Mouse (Mus musculus) kidney, postnatal 36 days (tissue): ENCODE data around the gene Trpv6.
A peak's percentile ranks its signal among the peaks of the same experiment; 100 is the strongest.

Experiments used
- DNase-seq, 2 experiments: peaks; one replicate each; pipeline ENCODE4 v3.0.0; 2021 to 2022; ENCODE audit warnings: mixed read lengths in 2 of 2

Trpv6 gene

DNA sequence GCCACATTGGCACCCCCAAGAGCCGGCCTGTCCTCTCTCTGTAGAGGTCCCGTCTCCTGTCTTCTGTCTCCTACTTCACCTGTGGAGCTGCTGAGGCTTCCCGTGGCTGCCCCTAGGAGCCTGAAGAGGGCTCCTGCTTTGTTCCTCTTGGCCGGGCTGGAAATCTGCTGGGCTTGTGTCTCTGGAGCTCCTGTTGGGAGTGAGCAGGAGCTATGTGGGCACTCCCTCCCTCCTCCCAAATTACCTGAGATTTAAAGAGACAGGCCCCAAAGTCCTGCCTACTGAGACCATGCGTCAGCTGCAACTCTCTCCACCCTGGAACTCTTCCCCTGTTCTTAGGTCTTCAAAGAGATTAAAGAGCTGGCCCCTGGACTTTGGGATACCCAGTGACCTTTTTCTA lies at the start of gene Trpv6:
Trpv6 (minus strand) TSS at position 228 of the 400 bp plus-strand sequence.
- DNase-seq = no peak

DNA sequence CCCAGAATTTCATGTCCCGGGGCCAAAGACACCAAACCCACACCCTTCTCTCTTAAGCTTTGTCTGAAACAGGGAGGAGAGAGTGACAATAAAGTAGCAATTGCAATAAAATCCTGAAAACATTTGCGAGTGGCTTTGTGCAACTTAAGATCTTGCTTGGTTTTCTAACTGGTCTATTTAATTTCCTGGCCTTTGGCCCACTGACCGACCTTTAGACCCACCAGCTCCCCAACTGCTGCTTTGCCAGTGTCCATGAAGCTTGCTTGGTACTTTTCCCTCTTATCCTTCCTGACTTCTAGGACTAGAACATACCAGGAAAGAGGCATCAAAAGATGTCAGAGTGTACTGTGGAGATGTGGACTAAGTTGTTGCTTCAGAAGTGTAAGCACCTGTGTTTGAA lies 49.4 kb upstream of the Trpv6 start:
- DNase-seq = peak; percentile 37 to 67

DNA sequence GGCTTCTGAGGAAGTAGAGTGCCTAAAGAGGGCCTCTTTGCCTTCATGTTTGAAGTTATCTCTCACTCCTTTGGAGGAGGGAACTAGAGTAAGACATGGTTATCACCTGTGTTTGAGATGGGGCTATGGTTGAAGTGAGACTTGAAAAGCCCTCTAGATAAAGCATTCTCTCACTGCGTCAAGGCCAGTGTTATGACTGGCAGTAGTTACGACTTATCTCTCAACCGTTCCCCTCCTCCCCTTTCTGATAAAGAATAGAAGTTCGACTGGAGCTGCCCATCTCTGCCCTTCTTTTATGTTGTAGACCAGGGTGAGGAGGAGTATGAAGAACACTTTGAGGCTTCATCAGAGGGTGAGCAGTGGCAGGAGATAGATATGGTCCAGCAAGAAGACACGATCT lies 48.7 kb upstream of the Trpv6 start:
- no peak for DNase-seq

DNA sequence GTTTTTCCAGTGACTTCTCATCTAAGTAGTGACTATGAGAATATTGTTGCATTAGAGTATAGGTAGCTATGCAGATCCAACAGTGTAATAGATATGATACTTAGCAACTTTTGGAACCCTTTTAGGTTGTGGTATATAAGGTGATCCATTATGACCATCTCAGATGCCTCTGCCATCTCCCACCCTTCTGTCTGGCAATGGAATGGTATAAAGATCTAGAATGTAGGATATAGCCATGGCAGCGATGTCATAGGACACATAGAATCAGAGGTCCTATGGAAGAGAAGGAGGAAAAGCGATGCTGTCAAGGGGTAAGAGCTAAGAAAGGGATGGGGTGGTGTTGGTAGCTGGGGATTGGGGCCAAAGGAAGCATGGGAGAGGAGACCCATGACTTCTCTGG lies 47.9 kb upstream of the Trpv6 start, which contains the start of gene Llcfc1:
Llcfc1 (plus strand) TSS at position 301 of the 400 bp plus-strand sequence.
- DNase-seq = no peak

DNA sequence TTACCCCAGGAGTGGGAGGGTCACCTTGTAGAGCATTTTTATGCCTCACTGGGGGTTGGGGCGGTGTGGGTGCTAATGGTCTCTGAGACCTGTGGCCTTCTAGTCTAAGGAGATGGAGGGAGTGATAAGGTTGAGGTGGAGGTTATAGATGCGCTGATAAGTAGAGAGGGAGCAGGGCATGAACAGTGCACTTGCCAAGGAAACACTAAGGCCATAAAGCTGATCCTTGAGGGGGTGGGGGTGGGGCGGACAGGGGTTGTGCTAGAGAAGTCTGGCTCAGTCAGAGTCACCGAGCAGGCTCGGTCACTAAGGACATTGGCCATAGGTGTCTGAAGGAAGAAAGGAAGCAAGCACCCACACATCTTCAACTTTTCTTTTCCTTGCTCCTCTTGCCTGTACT lies 45.5 kb upstream of the Trpv6 start:
- peak in 1 of 2 experiments; percentile 34 for DNase-seq

DNA sequence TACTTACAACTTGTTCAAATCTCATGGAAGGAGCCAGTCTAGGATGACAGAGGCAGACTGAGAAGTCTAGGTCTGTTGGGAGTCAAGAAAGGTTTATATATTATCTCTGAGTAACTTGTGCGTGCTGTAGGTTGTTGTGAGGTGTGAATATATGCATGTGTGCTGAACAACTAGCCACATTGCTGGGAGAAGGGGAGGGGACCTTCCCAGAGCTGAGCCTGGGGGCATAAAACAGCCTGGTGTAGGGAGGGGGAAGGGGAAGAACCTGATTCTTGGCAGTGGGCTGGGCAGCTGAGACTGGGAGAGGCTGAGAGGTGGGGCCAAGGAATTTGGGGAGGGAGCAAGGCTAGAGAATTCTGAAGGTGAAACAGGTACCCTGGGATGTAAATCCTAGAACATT lies 44.5 kb upstream of the Trpv6 start, which contains the start of gene Trpv5:
Trpv5 (minus strand) TSS at position 101 of the 400 bp plus-strand sequence.
- DNase-seq = peak; percentile 9 to 22

DNA sequence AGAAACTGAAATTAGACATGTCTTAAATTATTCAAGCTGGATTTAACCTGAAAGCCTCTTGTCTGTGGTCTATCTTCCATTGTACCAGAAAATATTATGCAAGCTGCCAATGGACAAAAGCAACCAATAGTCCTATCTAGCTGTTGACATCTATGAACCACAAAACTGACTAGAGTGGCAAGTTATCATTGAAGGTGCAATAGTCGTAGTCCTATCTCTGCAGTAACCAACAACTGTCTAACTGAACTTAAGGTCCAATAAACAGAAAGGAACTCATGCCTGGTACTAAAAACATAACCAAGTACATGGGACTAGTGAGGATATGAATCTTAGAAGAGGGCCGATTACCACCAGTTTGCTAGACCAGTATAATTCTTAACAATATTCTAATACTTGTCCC lies 40.3 kb upstream of the Trpv6 start:
- DNase-seq = no peak

DNA sequence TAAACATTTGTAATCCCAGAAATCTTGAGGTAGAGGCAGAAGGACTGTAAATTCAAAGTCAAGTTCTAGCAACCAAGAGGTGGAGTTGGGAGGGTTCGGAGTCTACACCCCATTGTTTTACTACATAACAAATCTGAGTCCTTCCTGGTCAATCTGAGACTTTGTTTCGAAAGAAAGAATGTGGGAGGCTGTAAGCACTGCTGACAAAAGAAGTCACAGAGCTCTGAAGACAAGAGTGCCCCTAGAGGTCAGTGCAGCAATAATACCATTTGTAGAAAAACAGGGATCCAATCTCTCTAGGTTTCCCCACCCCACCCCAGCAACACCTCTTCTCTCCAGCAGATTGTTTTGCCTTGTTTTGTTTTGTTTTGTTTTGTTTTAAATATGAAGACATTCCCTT lies 26.1 kb upstream of the Trpv6 start:
- peak; percentile 9 to 30 for DNase-seq

DNA sequence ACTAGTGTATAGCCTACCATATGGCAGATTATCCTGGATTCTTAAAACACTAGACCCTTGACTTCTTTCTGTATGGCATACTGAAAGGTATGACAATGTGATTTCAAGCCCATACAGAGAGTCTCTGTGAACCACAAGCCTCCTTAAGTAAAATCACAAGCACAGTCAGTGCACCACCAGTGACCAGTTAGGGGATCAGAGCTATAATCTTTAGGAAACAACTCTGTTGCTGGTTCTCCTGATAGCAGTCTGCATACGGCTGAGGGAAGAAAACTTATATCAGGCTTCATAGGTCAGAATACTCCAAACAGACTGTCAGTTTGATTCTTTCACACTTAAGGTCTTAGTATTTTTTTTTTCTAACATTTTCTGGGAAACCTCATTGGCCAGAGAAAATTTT lies 22.3 kb upstream of the Trpv6 start:
- no peak for DNase-seq

DNA sequence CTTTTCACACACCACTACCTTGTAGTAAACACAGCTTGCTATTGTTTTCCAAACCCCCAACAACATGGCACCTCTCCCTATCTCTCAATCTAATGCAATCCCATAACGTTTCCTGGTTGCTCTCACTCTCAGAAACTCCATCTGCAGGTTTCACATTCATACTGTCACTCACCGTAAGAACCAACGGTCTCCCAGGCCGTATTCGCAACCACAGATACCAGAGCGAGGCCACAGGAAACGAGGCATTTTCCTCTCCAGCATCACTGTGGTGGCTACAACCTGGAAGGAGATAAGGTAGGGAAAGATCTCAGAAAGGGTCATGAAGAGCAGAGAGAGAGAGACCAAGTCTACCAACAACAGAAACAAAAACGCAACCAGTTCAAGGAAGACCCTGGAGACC lies 18.4 kb upstream of the Trpv6 start:
- no peak for DNase-seq

DNA sequence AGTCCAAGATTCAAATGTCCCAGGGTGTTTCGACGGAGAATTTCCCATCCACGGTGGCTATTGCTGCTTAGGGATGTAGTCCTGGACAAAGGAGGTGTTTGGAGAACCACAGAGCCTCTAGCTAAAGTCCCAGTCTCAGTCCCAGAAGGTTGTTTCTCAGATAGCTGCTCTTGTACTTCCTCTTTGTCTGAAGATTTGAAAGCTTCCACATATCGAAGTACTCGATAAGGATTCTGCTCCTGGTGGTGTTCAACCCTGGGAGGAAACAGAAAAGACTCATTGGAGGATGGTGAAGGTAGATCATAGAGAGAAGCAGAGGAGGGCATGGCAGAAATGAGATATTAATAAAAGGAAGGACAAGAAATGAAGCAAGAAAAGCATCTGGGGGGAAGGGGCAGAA lies 17.0 kb upstream of the Trpv6 start:
- DNase-seq = no peak

DNA sequence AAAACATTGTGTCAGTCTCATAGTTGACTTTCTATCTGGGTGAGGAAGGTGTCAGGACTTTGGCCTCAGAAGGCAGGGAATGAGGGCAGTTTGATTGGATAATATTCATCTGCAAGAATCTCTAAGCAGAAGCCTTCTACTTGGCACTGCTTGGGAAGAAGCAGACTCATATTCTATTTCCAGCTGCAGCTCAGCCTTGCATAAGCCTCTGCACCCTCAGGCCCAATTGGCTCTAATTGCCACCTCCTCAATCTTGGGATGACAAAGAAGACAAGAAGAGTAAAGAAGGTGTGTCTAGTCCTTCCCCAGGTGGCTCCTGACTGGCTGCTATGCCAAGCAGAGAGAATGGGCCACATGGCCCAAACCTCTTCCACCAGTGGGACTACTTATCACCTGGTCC lies 10.5 kb upstream of the Trpv6 start:
- no peak for DNase-seq

DNA sequence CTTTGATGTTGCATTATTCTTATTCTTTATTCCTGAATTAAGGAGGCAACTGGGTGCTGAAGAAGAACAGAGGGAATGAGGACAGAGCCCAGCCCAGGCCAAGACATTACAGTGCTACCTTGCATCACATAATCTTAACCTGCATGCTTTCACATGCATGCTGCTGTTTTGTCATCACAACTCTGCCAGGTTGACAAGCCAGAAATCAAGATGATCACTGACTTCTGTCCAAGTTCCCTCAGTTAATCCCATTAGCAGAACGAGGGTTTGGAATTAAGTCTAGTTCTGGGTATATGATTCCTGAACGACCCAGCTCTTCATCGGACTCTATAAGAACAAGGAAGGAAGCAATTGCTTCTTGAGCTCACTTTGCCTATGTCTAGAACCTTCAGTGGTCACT lies 10.0 kb upstream of the Trpv6 start:
- DNase-seq = no peak

DNA sequence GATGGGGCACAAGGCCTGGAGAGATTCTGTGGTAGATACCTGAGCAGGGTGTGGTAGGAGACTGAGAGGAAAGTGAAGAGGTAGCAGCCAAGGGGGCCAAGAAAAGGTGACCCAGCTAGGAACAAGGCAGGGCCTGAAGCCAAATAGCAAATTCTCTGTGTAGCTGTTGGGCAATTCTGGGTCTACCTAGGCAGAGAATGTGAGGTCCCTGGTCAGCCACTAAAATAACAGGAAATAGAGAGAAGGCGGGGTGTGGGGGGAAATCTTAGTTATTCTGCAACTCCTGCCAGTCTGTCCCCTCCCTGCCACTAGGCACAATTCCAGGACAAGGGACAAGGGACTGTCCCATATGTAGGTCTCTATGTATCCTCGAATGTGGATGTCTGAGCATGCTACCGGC lies 7.0 kb upstream of the Trpv6 start:
- DNase-seq = no peak

DNA sequence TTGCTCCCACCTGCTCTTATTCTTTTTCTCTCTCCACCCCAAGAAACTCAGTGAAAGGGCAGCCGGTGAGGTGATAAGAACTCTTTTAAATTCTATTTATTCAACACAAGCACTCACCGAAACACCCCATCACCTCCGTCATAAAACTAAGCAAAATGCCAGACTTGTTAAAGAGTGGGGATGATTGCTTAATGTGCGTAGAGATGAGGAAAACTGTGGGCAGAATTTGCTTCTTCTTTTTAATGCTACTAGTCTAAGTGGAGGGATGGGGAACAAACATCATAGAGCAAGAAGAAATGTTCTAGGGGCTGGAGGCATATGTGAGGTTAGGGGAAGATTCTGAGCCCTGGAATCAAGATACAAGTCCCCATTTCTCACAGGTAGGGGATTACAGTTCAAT lies 6.6 kb upstream of the Trpv6 start:
- DNase-seq = no peak

DNA sequence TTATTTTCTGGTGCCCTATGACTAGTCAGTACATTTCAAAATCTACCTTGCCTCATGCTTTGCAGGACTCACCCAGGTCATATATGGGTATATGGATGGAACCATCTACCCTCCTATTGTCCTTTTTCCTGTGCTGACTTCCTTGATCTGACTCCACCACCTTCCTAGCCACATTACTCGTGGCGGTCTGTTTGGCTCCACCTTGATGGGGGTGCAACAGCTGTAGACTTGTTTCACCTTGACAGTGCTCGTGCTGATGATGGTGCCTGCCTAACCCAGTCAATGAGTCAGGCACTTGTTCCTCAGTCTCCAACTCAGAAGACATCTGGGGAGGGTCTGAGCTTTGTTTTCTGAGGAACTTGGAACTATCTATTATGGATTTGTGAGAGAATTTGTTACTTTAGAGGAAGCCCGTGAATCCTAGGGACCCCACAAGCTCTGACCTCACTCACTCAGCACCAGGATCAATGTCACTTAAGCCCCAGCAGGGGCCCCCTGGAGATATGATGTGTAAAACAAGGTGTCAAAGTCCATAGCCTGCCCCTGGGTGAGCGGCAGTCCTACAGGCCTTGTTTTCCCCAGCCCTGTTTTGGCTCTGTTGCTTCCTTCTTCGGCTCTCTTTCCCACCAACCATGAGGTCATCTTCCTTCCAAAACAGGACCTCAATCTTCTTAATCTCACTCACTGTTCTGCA lies 5.1 kb upstream of the Trpv6 start:
- no peak for DNase-seq

DNA sequence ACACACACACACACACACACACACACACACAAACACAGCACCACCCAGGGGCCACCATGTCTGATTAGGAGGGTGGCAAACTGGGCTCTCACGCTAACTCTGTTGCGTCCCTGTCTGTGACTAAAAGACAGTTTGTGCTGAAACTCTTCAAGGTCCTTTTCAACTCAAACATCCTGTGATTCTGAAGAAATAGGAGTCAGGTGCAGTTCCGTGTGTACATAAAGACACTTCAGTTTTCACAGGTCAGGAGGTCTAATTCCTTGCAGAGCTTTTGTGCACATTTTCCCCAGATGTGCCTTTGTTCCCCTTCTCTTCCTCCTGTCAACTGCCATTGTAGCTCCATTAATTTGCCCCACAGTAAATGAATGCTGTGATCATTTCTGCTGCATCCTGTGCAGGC lies 4.2 kb upstream of the Trpv6 start:
- DNase-seq = no peak

DNA sequence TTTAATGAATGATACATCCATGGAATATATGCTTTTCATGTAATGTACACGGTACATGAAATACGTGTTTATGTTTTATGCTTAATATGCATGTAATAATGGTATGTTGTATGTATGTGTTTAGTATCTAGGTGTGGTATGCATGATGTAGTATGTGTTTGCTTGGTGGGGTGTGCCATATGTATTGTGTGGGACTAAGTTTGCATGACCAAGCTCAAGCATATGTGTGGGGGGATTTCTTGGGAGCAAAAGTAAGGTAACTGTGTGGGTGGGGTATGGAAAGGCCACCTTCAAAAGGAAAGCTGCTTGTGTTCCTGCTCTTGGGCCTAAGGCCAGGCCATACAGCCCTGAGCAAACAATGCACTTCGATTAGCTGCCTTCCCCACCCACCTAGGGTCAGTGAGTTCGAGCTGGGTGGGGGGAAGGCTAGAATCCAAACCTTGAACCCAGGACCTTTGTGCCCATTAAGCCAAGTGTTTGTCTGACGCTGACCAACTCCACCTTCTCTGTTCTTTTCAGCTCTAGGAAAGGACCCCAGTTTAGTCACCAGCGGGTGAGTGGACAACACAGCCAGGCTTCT lies 1.8 kb upstream of the Trpv6 start:
- DNase-seq = no peak

DNA sequence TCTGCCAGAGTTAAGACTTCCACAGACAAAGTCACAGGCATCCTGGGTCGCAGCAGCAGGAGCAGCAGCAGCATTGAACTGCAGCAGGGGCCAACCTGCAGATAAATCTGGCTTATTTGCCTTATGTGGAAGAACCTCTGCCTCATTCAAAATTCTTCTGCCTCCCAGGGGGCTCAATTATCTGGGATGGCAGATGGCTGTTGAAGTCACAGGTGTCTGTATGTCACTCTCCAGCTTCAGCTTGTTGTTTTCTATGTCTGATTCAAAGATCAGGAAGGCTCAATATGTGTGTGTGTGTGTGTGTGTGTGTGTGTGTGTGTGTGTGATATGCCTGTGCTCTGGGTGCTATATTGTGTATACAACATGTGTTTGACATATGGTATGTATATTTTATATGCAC lies 1.2 kb upstream of the Trpv6 start:
- no peak for DNase-seq

DNA sequence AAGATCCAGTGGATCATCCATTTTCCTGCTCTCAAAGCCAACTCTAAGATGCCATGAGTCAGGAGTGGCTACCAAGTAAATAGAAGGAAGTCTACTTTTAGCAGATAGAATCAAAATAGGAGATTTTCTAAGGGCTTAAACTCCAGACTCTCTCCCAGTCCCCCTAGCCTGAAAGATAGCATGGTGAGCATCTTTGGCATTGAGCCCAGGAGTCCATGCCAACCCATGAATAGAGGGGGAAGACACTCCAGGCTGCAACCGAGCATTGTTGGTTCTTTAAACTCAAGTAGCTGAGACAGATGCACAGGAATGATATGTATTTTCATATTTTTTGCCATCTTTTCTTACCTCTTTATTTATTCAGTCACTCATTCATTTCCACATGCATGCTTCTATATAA lies 994 bp downstream of the Trpv6 start:
- no peak for DNase-seq

DNA sequence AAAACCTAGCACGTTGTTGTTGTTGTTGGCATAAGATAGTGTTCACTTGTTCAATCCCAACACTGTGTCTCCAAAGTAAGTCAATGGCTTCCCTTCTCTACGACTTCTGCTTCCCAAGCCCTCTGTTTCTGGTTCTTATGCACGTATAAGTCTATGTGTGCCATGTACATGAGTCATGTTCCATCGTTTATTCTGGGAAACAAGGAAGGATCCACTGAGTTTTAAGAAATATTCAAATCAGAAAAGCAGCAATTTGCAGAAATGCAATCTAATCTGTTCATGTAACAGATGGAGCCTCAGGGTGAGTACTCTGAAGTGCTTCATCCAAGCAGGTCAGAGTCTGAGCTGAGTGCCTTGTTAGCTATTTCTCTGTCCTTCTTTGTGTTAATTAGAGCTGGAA lies 4.7 kb downstream of the Trpv6 start:
- no peak for DNase-seq

DNA sequence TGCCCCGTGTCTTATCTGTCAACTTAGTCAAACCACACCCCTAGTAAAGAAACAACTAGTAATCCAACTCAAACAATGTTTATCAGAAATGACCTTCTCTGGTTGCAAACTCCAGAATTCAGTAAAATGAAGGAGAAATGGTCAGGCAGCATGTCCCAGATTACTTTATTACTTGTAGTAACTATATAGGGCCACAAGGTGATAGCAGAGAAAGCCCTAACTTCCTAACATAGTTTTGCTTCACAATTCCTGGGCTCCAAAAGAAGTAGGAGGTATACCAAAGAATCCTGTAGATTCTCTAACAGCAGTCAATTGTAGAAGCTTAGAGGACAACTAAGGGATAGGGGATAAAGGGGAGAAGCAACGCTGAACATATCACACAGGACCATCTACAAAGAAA lies 5.4 kb downstream of the Trpv6 start:
- DNase-seq = no peak

DNA sequence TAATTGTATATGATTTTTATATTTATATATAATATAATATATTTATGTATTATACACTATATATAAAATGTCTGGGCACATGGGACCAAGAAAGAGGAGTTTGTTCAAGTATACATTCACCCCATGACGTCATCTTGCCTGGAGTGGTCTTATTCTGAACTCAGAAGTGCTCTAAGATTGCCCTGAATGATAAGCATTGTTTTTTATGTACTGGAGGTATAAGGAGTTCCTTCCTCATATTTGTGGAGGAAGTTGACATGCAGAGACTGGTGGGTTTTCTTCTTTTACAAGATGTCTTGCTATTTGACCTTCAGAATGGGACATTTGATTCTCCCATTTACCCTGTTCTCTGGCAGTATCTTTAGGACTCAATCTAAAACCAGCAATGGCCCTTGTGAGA lies 8.0 kb downstream of the Trpv6 start:
- DNase-seq = no peak

DNA sequence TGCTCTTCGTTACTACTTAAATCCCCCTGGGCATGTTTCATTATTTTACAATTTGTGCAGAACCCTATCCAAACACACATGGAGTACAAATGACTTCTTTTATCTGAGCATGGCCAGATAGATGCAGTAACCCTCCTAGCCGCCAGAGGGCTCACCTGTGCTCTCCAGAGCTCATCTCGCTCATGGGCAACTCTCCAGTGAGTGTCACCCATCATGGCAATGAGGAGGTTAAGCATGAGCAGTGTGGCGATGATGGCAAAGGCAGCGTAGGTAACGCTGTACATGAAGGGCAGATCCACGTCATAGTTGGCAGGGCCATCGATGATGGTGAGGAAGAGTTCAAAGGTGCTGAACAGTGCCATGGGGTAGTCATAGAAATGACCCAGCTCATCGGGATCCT lies 13.5 kb downstream of the Trpv6 start:
- DNase-seq = peak in 1 of 2 experiments; percentile 37
